Mouse (Mus musculus): ENCODE measurements around the gene Lztfl1. TPM values are rescaled to one million over a fixed set of nuclear protein-coding genes. Genes with fewer than 3 reads are reported as not detected.
"Not testable (repeated sequence)": the region's sequence is repeated elsewhere in the genome, so short reads cannot be mapped to it uniquely, and the experiment has no call there.

The Lztfl1 gene
- polyA plus RNA-seq, 1 experiment from 2014 or later = 69.1 TPM

- H3K4me1 ChIP-seq = peaks cover 9% of the 10 kb centered on the region
- peak within 1 kb of the TSS; percentile 37 for H3K4me3 ChIP-seq
- H3K27ac ChIP-seq = no peak within 1 kb of the TSS
- H3K4me2 ChIP-seq = peak within 1 kb of the TSS; percentile 73
- peak within 1 kb of the TSS; percentile 28; the same call in 1 of the 2 replicates for H3K9ac ChIP-seq
- no peaks in the 10 kb centered on the region for H3K36me3 ChIP-seq
- under 1% methylated on average over 72 of the region's 73 CpGs for WGBS
- no peak for ATAC-seq (ENCODE audit: insufficient number of reproducible peaks, low FRiP score, low TSS enrichment, low read depth)
- no peaks in the 10 kb centered on the region for H3K9me3 ChIP-seq
- H3K27me3 ChIP-seq = peaks cover 74% of the 10 kb centered on the region
These were observed 39.0 kb downstream of the Lztfl1 start, which contains the start of the genes Ccr9 and Slc6a20a for GRCm38 (mm10) chr9:123678327-123679105. Gene Ccr9, plus strand, starts transcription at chr9:123678439. Gene Slc6a20a, minus strand, starts transcription at chr9:123678885.

DNA sequence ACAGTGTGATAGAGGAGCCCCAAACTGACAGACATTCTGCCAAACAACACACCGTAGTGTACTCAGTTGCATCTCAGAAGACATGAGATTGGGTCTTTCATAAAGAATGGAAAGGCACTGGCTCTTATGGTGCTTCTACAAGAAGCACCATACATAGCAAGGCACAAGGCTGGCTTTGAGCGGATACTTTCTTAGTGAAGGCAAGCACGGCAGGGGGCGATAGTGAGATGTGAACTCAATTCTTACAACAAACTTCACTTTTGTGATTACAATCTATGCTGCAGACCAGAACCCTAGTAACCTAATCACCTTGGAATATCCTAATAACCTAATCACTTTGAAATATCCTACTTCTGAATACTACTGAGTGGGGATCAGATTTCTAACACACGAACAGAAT lies 51.9 kb downstream of the Lztfl1 start:
- Histone ChIP-seq H3K4me3 (no peak overlapping the region), H3K27ac (no peak overlapping the region), H3K9me3 (no peaks in the 10 kb centered on the region), H3K27me3 (no peaks in the 10 kb centered on the region), H3K4me1 (no peaks in the 10 kb centered on the region), H3K36me3 (no peaks in the 10 kb centered on the region), H3K4me2 (no peak overlapping the region), H3K9ac (no peak overlapping the region)
- ATAC-seq (ENCODE audit: insufficient number of reproducible peaks, low FRiP score, low TSS enrichment, low read depth) = no peak
- whole genome bisulfite sequencing = 48% methylated on average over 5 of the region's 5 CpGs

DNA sequence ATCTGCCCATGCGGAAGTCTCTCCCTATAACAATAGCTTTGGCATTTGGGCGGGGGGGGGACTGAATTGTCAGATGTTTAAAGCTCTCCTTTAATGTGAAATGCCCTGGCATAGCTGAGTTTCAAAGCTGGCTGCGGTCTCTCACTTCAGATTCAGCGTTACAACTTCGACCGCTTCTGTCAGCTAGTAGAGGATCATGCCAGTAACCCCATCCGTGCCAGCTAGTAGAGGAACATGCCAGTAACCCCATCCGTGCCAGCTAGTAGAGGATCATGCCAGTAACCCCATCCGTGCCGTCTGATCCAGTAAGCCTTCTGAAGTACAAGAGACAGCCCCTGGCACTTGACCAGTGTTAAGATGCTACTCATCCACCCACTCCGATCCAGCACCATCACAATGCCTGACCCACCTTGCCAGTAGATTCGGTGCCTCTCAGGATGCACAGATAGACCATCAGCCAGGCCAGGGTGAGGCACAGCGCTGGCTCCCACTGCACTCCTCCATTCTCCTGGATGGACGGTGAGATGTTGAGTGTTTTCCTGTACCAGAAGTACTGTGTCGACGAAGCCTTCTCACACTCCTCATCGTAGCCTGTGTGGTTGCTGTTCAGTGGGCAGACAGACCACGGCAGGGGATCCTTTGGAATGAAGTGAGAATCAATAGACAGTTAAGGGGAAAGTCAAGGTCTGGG lies 57.4 kb downstream of the Lztfl1 start:
- not testable (repeated sequence) for H3K4me2 ChIP-seq; H3K4me1 ChIP-seq; H3K27ac ChIP-seq; H3K36me3 ChIP-seq; H3K9me3 ChIP-seq; H3K4me3 ChIP-seq; ATAC-seq (ENCODE audit: insufficient number of reproducible peaks, low FRiP score, low TSS enrichment, low read depth); H3K27me3 ChIP-seq; H3K9ac ChIP-seq
- 84% methylated on average over 18 of the region's 18 CpGs for WGBS

DNA sequence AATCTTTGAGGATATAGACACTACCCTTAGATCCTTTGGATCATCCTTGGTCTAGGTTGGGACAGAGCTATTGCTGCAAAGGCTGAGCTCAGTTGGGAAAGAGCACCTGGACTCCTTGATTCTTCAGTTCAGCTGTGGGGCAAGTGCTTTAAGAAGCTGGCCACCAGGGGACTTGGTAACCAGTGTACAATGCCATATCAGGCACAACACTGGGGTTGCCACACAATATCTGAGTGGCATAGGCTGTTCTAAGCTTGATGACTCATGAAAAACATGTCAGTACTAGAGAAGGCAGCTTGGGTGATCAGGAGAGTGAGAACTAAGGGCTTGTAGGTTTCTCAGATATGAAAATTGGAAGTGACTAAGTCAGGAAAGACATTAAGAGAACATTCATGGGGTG lies 58.5 kb downstream of the Lztfl1 start:
- Histone ChIP-seq H3K27me3 (no peaks in the 10 kb centered on the region), H3K4me1 (no peaks in the 10 kb centered on the region), H3K36me3 (no peaks in the 10 kb centered on the region), H3K9ac (no peak overlapping the region), H3K27ac (no peak overlapping the region), H3K9me3 (no peaks in the 10 kb centered on the region), H3K4me2 (no peak overlapping the region), H3K4me3 (no peak overlapping the region)
- no peak for ATAC-seq (ENCODE audit: insufficient number of reproducible peaks, low FRiP score, low TSS enrichment, low read depth)

- no peak overlapping the region for H3K4me2 ChIP-seq
- H3K36me3 ChIP-seq = no peaks in the 10 kb centered on the region
- H3K4me1 ChIP-seq = no peaks in the 10 kb centered on the region
- H3K4me3 ChIP-seq = no peak overlapping the region
- no peak overlapping the region for H3K9ac ChIP-seq
- ATAC-seq (ENCODE audit: insufficient number of reproducible peaks, low FRiP score, low TSS enrichment, low read depth) = no peak
- 81% methylated on average over 3 of the region's 3 CpGs for WGBS
- H3K27ac ChIP-seq = no peak overlapping the region
- H3K27me3 ChIP-seq = no peaks in the 10 kb centered on the region
- H3K9me3 ChIP-seq = no peaks in the 10 kb centered on the region
These were observed 60.0 kb downstream of the Lztfl1 start for GRCm38 (mm10) chr9:123657457-123657856.

GRCm38 (mm10) chr9:123651369-123651768 lies 66.1 kb downstream of the Lztfl1 start:
- no peaks in the 10 kb centered on the region for H3K9me3 ChIP-seq
- H3K27me3 ChIP-seq = no peaks in the 10 kb centered on the region
- H3K4me3 ChIP-seq = no peak overlapping the region
- no peak overlapping the region for H3K27ac ChIP-seq
- no peaks in the 10 kb centered on the region for H3K36me3 ChIP-seq
- H3K4me1 ChIP-seq = no peaks in the 10 kb centered on the region
- WGBS = 43% methylated on average over 4 of the region's 4 CpGs
- no peak for ATAC-seq (ENCODE audit: insufficient number of reproducible peaks, low FRiP score, low TSS enrichment, low read depth)
- no peak overlapping the region for H3K9ac ChIP-seq
- no peak overlapping the region for H3K4me2 ChIP-seq

DNA sequence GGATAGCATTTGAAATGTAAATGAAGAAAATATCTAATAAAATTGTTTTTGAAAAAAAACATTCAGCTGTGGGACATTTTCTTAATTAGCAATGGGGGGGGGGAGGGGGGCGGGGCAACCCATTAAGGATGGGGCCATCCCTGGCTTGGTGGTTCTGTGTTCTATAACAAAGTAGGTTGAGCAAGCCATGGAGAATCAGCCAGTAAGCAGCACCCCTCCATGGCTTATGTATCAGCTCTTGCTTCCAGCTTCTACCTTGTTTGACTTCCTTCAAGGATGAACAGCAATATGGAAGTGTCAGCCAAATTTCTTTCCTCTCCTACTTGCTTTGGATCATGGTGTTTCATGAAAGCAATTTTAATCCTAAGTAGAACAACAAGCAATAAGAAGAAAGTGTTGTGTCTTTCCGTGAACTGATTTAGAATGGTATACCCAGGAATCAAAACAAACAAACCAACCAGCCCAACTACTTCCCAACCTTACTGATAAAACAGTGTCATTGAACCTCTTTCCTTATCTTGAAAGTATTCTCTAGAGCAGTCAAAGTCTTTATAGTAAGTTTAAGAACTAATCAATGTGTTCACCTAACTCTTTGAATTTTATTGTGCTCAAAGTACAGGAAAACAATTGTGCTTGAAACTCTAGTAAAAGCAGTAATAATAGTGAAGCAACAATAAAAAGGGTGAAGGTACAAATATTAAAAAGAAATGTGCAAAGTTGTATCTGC lies 67.5 kb downstream of the Lztfl1 start:
- WGBS = 90% methylated on average over 2 of the region's 2 CpGs
- no peak for ATAC-seq (ENCODE audit: insufficient number of reproducible peaks, low FRiP score, low TSS enrichment, low read depth)
- no peaks in the 10 kb centered on the region for H3K27me3 ChIP-seq
- H3K9ac ChIP-seq = no peak overlapping the region
- no peak overlapping the region for H3K4me2 ChIP-seq
- no peaks in the 10 kb centered on the region for H3K4me1 ChIP-seq
- H3K27ac ChIP-seq = no peak overlapping the region
- H3K4me3 ChIP-seq = no peak overlapping the region
- H3K36me3 ChIP-seq = no peaks in the 10 kb centered on the region
- H3K9me3 ChIP-seq = no peaks in the 10 kb centered on the region

Other genes with a start within 250 kb of the Lztfl1 start
- gene Limd1, start 239.0 kb downstream of the Lztfl1 start, polyA plus RNA-seq (2015; fragmentation: Nextera tagmentation; extraction: Ambion mirVana) = 53.3 and 53.7 TPM in 2 replicates
- gene Sacm1l, start 187.9 kb downstream of the Lztfl1 start, polyA plus RNA-seq (2015; fragmentation: Nextera tagmentation; extraction: Ambion mirVana) = 51.9 and 55.8 TPM in 2 replicates
- 0.15 and 0.18 TPM in 2 replicates for gene Slc6a20b, start 85.1 kb downstream of the Lztfl1 start, polyA plus RNA-seq (2015; fragmentation: Nextera tagmentation; extraction: Ambion mirVana)
- 0.24 and 0.27 TPM in 2 replicates for gene Ccr9, start 39.3 kb downstream of the Lztfl1 start, polyA plus RNA-seq (2015; fragmentation: Nextera tagmentation; extraction: Ambion mirVana)
- 0.17 TPM in 1 of 2 replicates, not detected in the other for gene Slc6a20a, start 38.8 kb downstream of the Lztfl1 start, polyA plus RNA-seq (2015; fragmentation: Nextera tagmentation; extraction: Ambion mirVana)
- gene Cxcr6, start 88.8 kb upstream of the Lztfl1 start, polyA plus RNA-seq (2015; fragmentation: Nextera tagmentation; extraction: Ambion mirVana) = 0.32 and 0.62 TPM in 2 replicates
- gene Fyco1, start 134.2 kb upstream of the Lztfl1 start, polyA plus RNA-seq (2015; fragmentation: Nextera tagmentation; extraction: Ambion mirVana) = 16.2 and 18.7 TPM in 2 replicates
- 0.03 TPM in 1 of 2 replicates, not detected in the other for gene Xcr1, start 144.3 kb upstream of the Lztfl1 start, polyA plus RNA-seq (2015; fragmentation: Nextera tagmentation; extraction: Ambion mirVana)

Measured in limb, embryonic 15.5 days (tissue).